Mouse (Mus musculus) heart, postnatal 0 days (tissue): ENCODE measurements at regions not wholly inside any gene's neighbourhood (a gene's known extent, or its start where the extent isn't known, plus 50 kb on each side); places are given as distances from the start of the nearest gene placed in this dataset.

Source experiments
- ATAC-seq: fragments of 200-750 bp; cut with Nextera tagmentation; 2 replicates; pipeline ENCODE4 v1.8.0; 2017; ENCODE audit warnings: low read depth, moderate number of reproducible peaks, moderate library complexity; ENCODE audit not compliant: insufficient read depth
- DNase-seq: peaks from one replicate; pipeline ENCODE4 v3.0.0-alpha.2; 2016; ENCODE audit warnings: low spot score
- H3K27ac ChIP-seq: fragments of 300-500 bp; sonication (generic); 2 replicates; pipeline ENCODE4 v1.5.1; 2014; ENCODE audit warnings: low read depth, mild to moderate bottlenecking
- H3K27me3 ChIP-seq: fragments of 300-500 bp; sonication (generic); 2 replicates; pipeline ENCODE4 v1.6.1; 2014; ENCODE audit warnings: low read length, mixed read lengths; ENCODE audit not compliant: control insufficient read depth, insufficient read depth
- H3K36me3 ChIP-seq: fragments of 300-500 bp; sonication (generic); replicated peaks from 2 replicates; pipeline ENCODE4 v1.6.1; 2014; ENCODE audit warnings: low read length, mixed read lengths; ENCODE audit not compliant: control insufficient read depth, insufficient read depth
- H3K4me1 ChIP-seq: fragments of 300-500 bp; sonication (generic); 2 replicates; pipeline ENCODE4 v1.6.1; 2014; ENCODE audit warnings: antibody characterized with exemption; ENCODE audit not compliant: control insufficient read depth, insufficient read depth
- H3K4me2 ChIP-seq: fragments of 300-500 bp; sonication (generic); 2 replicates; pipeline ENCODE4 v1.6.1; 2014; ENCODE audit warnings: low read depth, mild to moderate bottlenecking, low read length, moderate library complexity
- H3K4me3 ChIP-seq: fragments of 300-500 bp; sonication (generic); 2 replicates; pipeline ENCODE4 v1.5.1; 2014; ENCODE audit warnings: low read depth, low read length
- H3K9ac ChIP-seq: fragments of 300-500 bp; sonication (generic); replicated peaks from 2 replicates; pipeline ENCODE4 v1.6.1; 2014; ENCODE audit warnings: low read depth, low read length, mixed read lengths
- H3K9me3 ChIP-seq: fragments of 300-500 bp; sonication (generic); replicated peaks from 2 replicates; pipeline ENCODE4 v1.6.1; 2016; ENCODE audit warnings: low read length; ENCODE audit not compliant: control insufficient read depth
- CTCF ChIP-seq: IDR thresholded peaks from 2 replicates; pipeline ENCODE4 v1.5.1; 2016; ENCODE audit warnings: antibody characterized with exemption, control low read depth, low read depth
- EP300 ChIP-seq: IDR thresholded peaks from 2 replicates; pipeline ENCODE4 v1.6.1; 2016; ENCODE audit warnings: antibody characterized with exemption, low read depth
- WGBS: fragments of 180-500 bp; shearing (Covaris S2); extraction: QIAGEN DNeasy Blood & Tissue Kit; methylation state at CpG from one replicate; pipeline ENCODE4 v1.1.7; 2014; 5-methylcytosine and 5-hydroxymethylcytosine counted together

DNA sequence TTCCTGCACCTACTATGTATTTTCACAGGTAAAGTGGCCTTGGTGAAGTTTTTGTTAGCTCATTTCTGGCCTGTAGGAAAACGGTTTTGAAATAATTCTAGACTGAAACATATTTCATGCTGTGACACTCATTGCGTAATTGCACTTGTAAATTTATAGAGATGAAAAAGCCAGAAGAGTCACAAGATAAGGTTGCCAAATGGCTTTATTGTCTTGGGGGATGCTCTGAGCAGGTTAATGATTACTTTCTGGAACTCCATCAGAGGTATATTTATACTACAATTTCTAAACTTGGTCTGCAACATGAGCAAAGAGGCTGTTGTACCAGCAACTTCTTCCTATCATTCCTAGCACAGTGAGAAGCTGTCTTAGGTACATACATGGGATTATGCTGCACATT, 370.9 kb downstream of the Epha7 start:
- ATAC-seq = no peak
- Histone ChIP-seq H3K9ac (no peak overlapping the region), H3K9me3 (no peaks in the 10 kb centered on the region), H3K36me3 (no peaks in the 10 kb centered on the region), H3K4me2 (no peak overlapping the region), H3K4me1 (no peaks in the 10 kb centered on the region), H3K27me3 (no peaks in the 10 kb centered on the region), H3K27ac (no peak overlapping the region), H3K4me3 (no peak overlapping the region)
- WGBS = 84% methylated on average over 2 of the region's 2 CpGs
- no peak for DNase-seq
- TF ChIP-seq EP300 = no peak
- no peak for TF ChIP-seq CTCF

DNA sequence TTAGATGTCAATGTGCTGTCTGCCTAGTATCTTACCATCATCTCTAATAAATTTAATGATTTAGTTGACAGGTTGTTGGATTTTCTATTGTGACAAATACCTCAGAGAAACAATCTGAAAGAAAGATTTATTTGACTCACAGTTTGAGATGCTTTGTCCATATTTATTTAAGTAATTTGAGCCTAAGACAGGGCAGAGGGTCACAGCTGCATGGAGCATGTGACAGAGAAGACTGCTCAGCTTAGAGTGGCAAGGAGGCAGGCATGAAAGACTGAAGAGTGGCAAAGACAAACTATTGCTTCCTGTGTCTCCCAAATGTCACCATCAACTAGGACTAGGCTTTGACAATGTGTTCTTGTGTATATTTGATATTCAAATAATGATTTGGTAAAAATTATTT, 388.0 kb downstream of the Epha7 start:
- no peak for TF ChIP-seq CTCF
- no peak for TF ChIP-seq EP300
- no peaks in the 10 kb centered on the region for H3K27me3 ChIP-seq
- no peak overlapping the region for H3K4me3 ChIP-seq
- H3K9me3 ChIP-seq = no peaks in the 10 kb centered on the region
- no peak overlapping the region for H3K4me2 ChIP-seq
- ATAC-seq (no peak), DNase-seq (no peak)
- no peaks in the 10 kb centered on the region for H3K36me3 ChIP-seq
- no peaks in the 10 kb centered on the region for H3K4me1 ChIP-seq
- no peak overlapping the region for H3K9ac ChIP-seq
- H3K27ac ChIP-seq = no peak overlapping the region
